Mouse (Mus musculus) midbrain, postnatal 0 days (tissue): ENCODE results near the gene Map4. TPM values are rescaled to one million over a fixed set of nuclear protein-coding genes. Genes with fewer than 3 reads are reported as not detected.
"Not testable (repeated sequence)": the region's sequence is repeated elsewhere in the genome, so short reads cannot be mapped to it uniquely, and the experiment has no call there.

Source experiments
- ATAC-seq: fragments of 200-750 bp; cut with Nextera tagmentation; 2 replicates; pipeline ENCODE4 v1.8.0; 2017; ENCODE audit warnings: moderate number of reproducible peaks, mild to moderate bottlenecking, moderate TSS enrichment, moderate library complexity; ENCODE audit not compliant: low FRiP score
- DNase-seq: peaks from one replicate; pipeline ENCODE4 v3.0.0-alpha.2; 2015; ENCODE audit warnings: low spot score
- H3K27ac ChIP-seq: fragments of 300-500 bp; sonication (generic); 2 replicates; pipeline ENCODE4 v1.5.1; 2014; ENCODE audit warnings: low read depth, mild to moderate bottlenecking, low read length, mixed read lengths
- H3K27me3 ChIP-seq: fragments of 300-500 bp; sonication (generic); 2 replicates; pipeline ENCODE4 v1.6.1; 2014; ENCODE audit warnings: low read length, control low read depth, mixed read lengths; ENCODE audit not compliant: insufficient read depth
- H3K36me3 ChIP-seq: fragments of 300-500 bp; sonication (generic); 2 replicates; pipeline ENCODE4 v1.6.1; 2014; ENCODE audit warnings: low read length, control low read depth, mixed read lengths; ENCODE audit not compliant: insufficient read depth
- H3K4me1 ChIP-seq: fragments of 300-500 bp; sonication (generic); 2 replicates; pipeline ENCODE4 v1.6.1; 2014; ENCODE audit warnings: mild to moderate bottlenecking, control low read depth, antibody characterized with exemption, low read length, mixed read lengths; ENCODE audit not compliant: insufficient read depth
- H3K4me2 ChIP-seq: fragments of 300-500 bp; sonication (generic); 2 replicates; pipeline ENCODE4 v1.6.1; 2014; ENCODE audit warnings: low read depth, mild to moderate bottlenecking, low read length, mixed read lengths; ENCODE audit not compliant: poor library complexity, severe bottlenecking
- H3K4me3 ChIP-seq: fragments of 300-500 bp; sonication (generic); 2 replicates; pipeline ENCODE4 v1.5.1; 2014; ENCODE audit warnings: low read depth, mild to moderate bottlenecking, low read length, moderate library complexity
- H3K9ac ChIP-seq: fragments of 300-500 bp; sonication (generic); replicated peaks from 2 replicates; pipeline ENCODE4 v1.6.1; 2014; ENCODE audit warnings: mild to moderate bottlenecking, low read length, moderate library complexity, mixed read lengths; ENCODE audit not compliant: poor library complexity, severe bottlenecking
- H3K9me3 ChIP-seq: fragments of 300-500 bp; sonication (generic); 2 replicates; pipeline ENCODE4 v1.6.1; 2016; ENCODE audit warnings: low read length, control low read depth
- CTCF ChIP-seq: IDR thresholded peaks from 2 replicates; pipeline ENCODE4 v1.5.1; 2016; ENCODE audit warnings: antibody characterized with exemption, mild to moderate bottlenecking
- WGBS: fragments of 180-500 bp; shearing (Covaris S2); extraction: QIAGEN DNeasy Blood & Tissue Kit; methylation state at CpG from one replicate; pipeline ENCODE4 v1.1.7; 2014; 5-methylcytosine and 5-hydroxymethylcytosine counted together
- polyA plus RNA-seq: library from polyadenylated mRNA; unstranded; fragments of >200 nt; fragmentation: Nextera tagmentation; extraction: Ambion mirVana; gene quantifications from 2 replicates; pipeline ENCODE4 v1.2.1, GENCODE M21; 2015
- total RNA-seq: library from RNA; depleted of rRNA; stranded (reverse); fragments of >200 nt; gene quantifications from 2 replicates; pipeline ENCODE4 v1.2.3, GENCODE M21; 2014

Map4 gene
- total and polyA plus RNA-seq, 2 experiments from 2014 or later, result 225 to 293 TPM

GRCm38 (mm10) chr9:110062861-110063260 is 131.6 kb downstream of the Map4 start:
- ATAC-seq, result no peak
- H3K4me2 ChIP-seq, result no peak overlapping the region
- H3K4me1 ChIP-seq, result no peaks in the 10 kb centered on the region
- no peaks in the 10 kb centered on the region for H3K9me3 ChIP-seq
- no peak for TF ChIP-seq CTCF
- no peak for DNase-seq
- H3K9ac ChIP-seq, result no peak overlapping the region
- peaks cover 23% of the 10 kb centered on the region for H3K36me3 ChIP-seq
- no peaks in the 10 kb centered on the region for H3K27me3 ChIP-seq
- WGBS, result 91% methylated on average over 6 of the region's 6 CpGs
- no peak overlapping the region for H3K4me3 ChIP-seq
- no peak overlapping the region for H3K27ac ChIP-seq

- no peak for DNase-seq
- Histone ChIP-seq H3K9me3 (no peaks in the 10 kb centered on the region), H3K4me2 (no peak overlapping the region), H3K4me3 (no peak overlapping the region), H3K4me1 (no peaks in the 10 kb centered on the region), H3K9ac (no peak overlapping the region), H3K36me3 (peaks cover 40% of the 10 kb centered on the region), H3K27ac (no peak overlapping the region), H3K27me3 (no peaks in the 10 kb centered on the region)
- no peak for TF ChIP-seq CTCF
- ATAC-seq, result no peak
These were observed 133.4 kb downstream of the Map4 start for GRCm38 (mm10) chr9:110064641-110065040.

- H3K27me3 ChIP-seq, result no peaks in the 10 kb centered on the region
- DNase-seq (no peak), ATAC-seq (no peak)
- H3K9ac ChIP-seq, result no peak overlapping the region
- no peak for TF ChIP-seq CTCF
- H3K36me3 ChIP-seq, result peaks cover 65% of the 10 kb centered on the region
- H3K4me1 ChIP-seq, result no peaks in the 10 kb centered on the region
- no peak overlapping the region for H3K4me2 ChIP-seq
- no peak overlapping the region for H3K27ac ChIP-seq
- no peaks in the 10 kb centered on the region for H3K9me3 ChIP-seq
- no peak overlapping the region for H3K4me3 ChIP-seq
- WGBS, result 92% methylated on average over 6 of the region's 6 CpGs
These were observed 137.5 kb downstream of the Map4 start for GRCm38 (mm10) chr9:110068745-110069144.

- Histone ChIP-seq H3K9ac (no peak overlapping the region), H3K4me2 (no peak overlapping the region), H3K4me3 (no peak overlapping the region), H3K9me3 (no peaks in the 10 kb centered on the region), H3K27me3 (no peaks in the 10 kb centered on the region), H3K4me1 (no peaks in the 10 kb centered on the region), H3K36me3 (peaks cover 74% of the 10 kb centered on the region), H3K27ac (no peak overlapping the region)
- peak; percentile 51 for DNase-seq
- no peak for ATAC-seq
- WGBS, result 70% methylated on average over 9 of the region's 9 CpGs
- TF ChIP-seq CTCF, result no peak
These were observed 139.1 kb downstream of the Map4 start for GRCm38 (mm10) chr9:110070358-110070757.

GRCm38 (mm10) chr9:110071011-110071410 is 139.8 kb downstream of the Map4 start:
- H3K4me3 ChIP-seq, result no peak overlapping the region
- 87% methylated on average over 4 of the region's 4 CpGs for WGBS
- H3K9ac ChIP-seq, result no peak overlapping the region
- H3K4me1 ChIP-seq, result no peaks in the 10 kb centered on the region
- no peak for TF ChIP-seq CTCF
- DNase-seq, result no peak
- no peak overlapping the region for H3K4me2 ChIP-seq
- H3K36me3 ChIP-seq, result peaks cover 74% of the 10 kb centered on the region
- H3K27ac ChIP-seq, result no peak overlapping the region
- H3K27me3 ChIP-seq, result no peaks in the 10 kb centered on the region
- no peaks in the 10 kb centered on the region for H3K9me3 ChIP-seq
- no peak for ATAC-seq

- H3K4me1 ChIP-seq, result no peaks in the 10 kb centered on the region
- peaks cover 70% of the 10 kb centered on the region for H3K36me3 ChIP-seq
- H3K9me3 ChIP-seq, result no peaks in the 10 kb centered on the region
- no peak overlapping the region for H3K4me2 ChIP-seq
- H3K4me3 ChIP-seq, result no peak overlapping the region
- no peak overlapping the region for H3K9ac ChIP-seq
- TF ChIP-seq CTCF, result peak; percentile 95
- H3K27me3 ChIP-seq, result no peaks in the 10 kb centered on the region
- ATAC-seq, result no peak
- WGBS, result 0% methylated on average over 1 of the region's 1 CpGs
- no peak overlapping the region for H3K27ac ChIP-seq
- peak; percentile 85 for DNase-seq
These were observed 140.6 kb downstream of the Map4 start for GRCm38 (mm10) chr9:110071843-110072242.

- not testable (repeated sequence) for H3K4me2 ChIP-seq, H3K9ac ChIP-seq, DNase-seq, ATAC-seq, H3K4me1 ChIP-seq, H3K4me3 ChIP-seq, H3K27me3 ChIP-seq, H3K27ac ChIP-seq, H3K9me3 ChIP-seq
- 76% methylated on average over 4 of the region's 7 CpGs for WGBS
- H3K36me3 ChIP-seq, result peaks cover 57% of the 10 kb centered on the region
These were observed 145.2 kb downstream of the Map4 start for GRCm38 (mm10) chr9:110076468-110076867.
